8 mouse cellular contexts compared by ENCODE assay signal in genomic region chr11:71019201-71020068, GRCm38 (mm10). TPM values are rescaled to one million over a fixed set of nuclear protein-coding genes. Genes with fewer than 3 reads are reported as not detected.
DNase-seq lines count a peak whose midpoint lies in the region; ATAC-seq lines count a peak whose summit lies in the region.

Gene Mis12 (plus strand): TSS chr11:71019611.
Gene Derl2 (minus strand): TSS chr11:71019841.

- H3K36me3 ChIP-seq in hindbrain, embryonic 16.5 days (ENCODE audit: control insufficient read depth, insufficient read depth, low read length): no peaks in the 10 kb centered on the region
- H3K36me3 ChIP-seq in macrophage (ENCODE audit: inconsistent target): peaks cover 12% of the 10 kb centered on the region; the same call in 1 of the 2 replicates

- ATAC-seq in hindbrain, embryonic 16.5 days: peak; percentile 100

- H3K27ac ChIP-seq in hindbrain, embryonic 16.5 days (ENCODE audit: low read depth, low read length): peak within 1 kb of the TSS; percentile 83
- peak within 1 kb of the TSS; percentile 79 for H3K27ac ChIP-seq in macrophage

- WGBS in hindbrain, embryonic 16.5 days: 0% methylated on average over 70 of the region's 71 CpGs
- WGBS in macrophage (ENCODE audit: missing documents): under 1% methylated on average over 70 of the region's 71 CpGs

- peak within 1 kb of the TSS; percentile 71 for H3K4me3 ChIP-seq in hindbrain, embryonic 16.5 days (ENCODE audit: low read length)
- peak within 1 kb of the TSS; percentile 99 for H3K4me3 ChIP-seq in macrophage (ENCODE audit: inconsistent target)

- H3K4me1 ChIP-seq in hindbrain, embryonic 16.5 days (ENCODE audit: control insufficient read depth, insufficient read depth, low read depth, low read length): peaks cover 32% of the 10 kb centered on the region

- peak within 1 kb of the TSS; percentile 76 for H3K4me2 ChIP-seq in hindbrain, embryonic 16.5 days (ENCODE audit: low read length)

- no peaks in the 10 kb centered on the region for H3K9me3 ChIP-seq in hindbrain, embryonic 16.5 days (ENCODE audit: control insufficient read depth, low read length)

- H3K27me3 ChIP-seq in hindbrain, embryonic 16.5 days (replicated peaks; ENCODE audit: control insufficient read depth, insufficient read depth, low read length): no peaks in the 10 kb centered on the region

- peaks cover 93% of the 10 kb centered on the region for H3K79me2 ChIP-seq in macrophage (ENCODE audit: inconsistent target)

- H3K9ac ChIP-seq in hindbrain, embryonic 16.5 days (ENCODE audit: low read depth, low read length): peak within 1 kb of the TSS; percentile 79

- DNase-seq in WW6 (ENCODE audit: low read depth, low spot score): peak; percentile 99
- DNase-seq in cerebellum, postnatal 4 days (ENCODE audit: low spot score in 2 of 2): peak; percentile 95 to 97
- peak; percentile 99 for DNase-seq in gastrocnemius, adult 18-20 months (ENCODE audit: low spot score)
- DNase-seq in left cerebral cortex, adult 18-20 months (ENCODE audit: low spot score in 2 of 2): peak; percentile 97 to 98
- DNase-seq in right cerebral cortex, adult 18-20 months: peak; percentile 99
- peak; percentile 93 for DNase-seq in urinary bladder, postnatal 10 days (ENCODE audit: low spot score)

RNA-seq across cellular contexts. Expression of gene Mis12, which starts in this region (rescaled TPM):
- 1 to 10 TPM; 5.0 to 6.7 TPM for total RNA-seq in gastrocnemius, adult 18-20 months (2021)
- 32.3 and 33.4 TPM in 2 replicates for polyA plus RNA-seq in hindbrain, embryonic 16.5 days (2015; fragmentation: Nextera tagmentation; extraction: Ambion mirVana)
- 10 to 100 TPM; 20.4 to 20.8 TPM for total RNA-seq in left cerebral cortex, adult 18-20 months (2021)
- 10 to 100 TPM in 10 of 26 experiments, 1 to 10 TPM in 16; 3.8 to 17.2 (median 9.3) TPM for total RNA-seq in macrophage (2018; cell fraction: chromatin; rRNA removed)
- total RNA-seq in macrophage (2018; cell fraction: cytosol; rRNA removed): 10 to 100 TPM; 14.2 to 29.5 (median 24.0) TPM
- 10 to 100 TPM in 21 of 26 experiments, 1 to 10 TPM in 5; 7.4 to 30.2 (median 15.5) TPM for total RNA-seq in macrophage (2018; cell fraction: nucleus; rRNA removed)
- 24.4 to 31.1 TPM (median 27.7 TPM) in 3 replicates for polyA plus RNA-seq in macrophage (2018)

RNA-seq across cellular contexts. Expression of gene Derl2, which starts in this region (rescaled TPM):
- total RNA-seq in gastrocnemius, adult 18-20 months (2021): 10 to 100 TPM; 14.2 TPM
- polyA plus RNA-seq in hindbrain, embryonic 16.5 days (2015; fragmentation: Nextera tagmentation; extraction: Ambion mirVana): 30.9 and 32.9 TPM in 2 replicates
- 10 to 100 TPM; 21.0 to 28.8 TPM for total RNA-seq in left cerebral cortex, adult 18-20 months (2021)
- 10 to 100 TPM; 27.0 to 75.3 (median 50.5) TPM for total RNA-seq in macrophage (2018; cell fraction: chromatin; rRNA removed)
- total RNA-seq in macrophage (2018; cell fraction: cytosol; rRNA removed): 10 to 100 TPM; 50.9 to 81.6 (median 65.1) TPM
- total RNA-seq in macrophage (2018; cell fraction: nucleus; rRNA removed): 10 to 100 TPM; 38.8 to 96.2 (median 61.9) TPM
- 66.1 to 80.1 TPM (median 76.8 TPM) in 3 replicates for polyA plus RNA-seq in macrophage (2018)

Comparison
In these comparisons a context has a peak if more than half of its experiments do, and no peak if none do; other contexts are left out.
1. Peak in every context shown above with its lines: DNase-seq, ATAC-seq, H3K4me3 ChIP-seq and H3K27ac ChIP-seq.